ENCODE assay signal across 21 mouse cellular contexts in genomic region chr12:99399575-99399974, GRCm38 (mm10).
A peak's percentile ranks its signal among the peaks of the same experiment; 100 is the strongest.
DNase-seq lines count a peak whose midpoint lies in the region; ATAC-seq lines count a peak whose summit lies in the region.
"Had no signal": no experiment of that assay in that cellular context is flagged by ENCODE, and none has a peak within 500 bp of the region (broad histone marks: within the 10 kb centered on the region; RNA-seq: fewer than 3 reads in every experiment).

No protein-coding gene starts in this region.

- ATAC-seq in megakaryocyte, adult 5-6 weeks (ENCODE audit: poor library complexity, severe bottlenecking), result peak; percentile 52
- ATAC-seq in monocyte, adult 5-6 weeks (replicated peaks; ENCODE audit: insufficient number of reproducible peaks, low FRiP score, low TSS enrichment, poor library complexity, severe bottlenecking), result peak; percentile 88
- no peak for ATAC-seq in activated CD4-positive, CD25-positive, alpha-beta regulatory T cell, adult 4 months
- ATAC-seq: CD4-positive, CD25-positive, alpha-beta regulatory T cell, adult 4 months; Patski had no signal

- H3K36me3 ChIP-seq in splenic B cell, adult 2 months (ENCODE audit: control insufficient read depth, insufficient read depth, low read length, poor library complexity, severe bottlenecking), result no peaks in the 10 kb centered on the region; the same call in 1 of the 2 replicates
- H3K36me3 ChIP-seq: G1E had no signal

- peak; percentile 25 for DNase-seq in splenic B cell, adult 2 months (ENCODE audit: low read depth, low spot score)
- no peak for DNase-seq in heart, postnatal 25 days (ENCODE audit: low spot score)
- DNase-seq in left cerebral cortex, adult 8-10 months (ENCODE audit: low spot score in 2 of 2), result no peak
- DNase-seq: adrenal gland, adult 2 months; adrenal gland, adult 8-10 months; adrenal gland, postnatal 10 days; adrenal gland, postnatal 14 days; adrenal gland, postnatal 25 days; adrenal gland, postnatal 36 days; B cell, adult 2 months; cerebellum, adult 11 months; cerebellum, adult 11-12 months; cerebellum, adult 18-20 months; cerebellum, adult 2 months had no signal

- intact Hi-C loops in heart, postnatal 25 days (cut with DNase I), result loop anchor here (10.0 kb wide), 1 partner anchor 435 kb away; no protein-coding TSS in a partner anchor

- no peaks in the 10 kb centered on the region for H3K27me3 ChIP-seq in splenic B cell, adult 2 months (ENCODE audit: control insufficient read depth, insufficient read depth, low read length, poor library complexity, severe bottlenecking)
- H3K27me3 ChIP-seq: CH12.LX, Patski had no signal
